Mouse (Mus musculus) E14TG2a.4 (cell line): ENCODE data around the gene Gosr1.

Source experiments
- CTCF ChIP-seq: conservative IDR thresholded peaks from 2 replicates; pipeline ENCODE4 v1.5.1; 2014; ENCODE audit warnings: low read length
- NANOG ChIP-seq: IDR thresholded peaks from 2 replicates; pipeline ENCODE4 v1.6.1; 2014; ENCODE audit warnings: borderline replicate concordance, low read length, mixed read lengths
- POU5F1 ChIP-seq: IDR thresholded peaks from 2 replicates; pipeline ENCODE4 v1.6.1; 2014; ENCODE audit warnings: low read length, borderline replicate concordance

DNA sequence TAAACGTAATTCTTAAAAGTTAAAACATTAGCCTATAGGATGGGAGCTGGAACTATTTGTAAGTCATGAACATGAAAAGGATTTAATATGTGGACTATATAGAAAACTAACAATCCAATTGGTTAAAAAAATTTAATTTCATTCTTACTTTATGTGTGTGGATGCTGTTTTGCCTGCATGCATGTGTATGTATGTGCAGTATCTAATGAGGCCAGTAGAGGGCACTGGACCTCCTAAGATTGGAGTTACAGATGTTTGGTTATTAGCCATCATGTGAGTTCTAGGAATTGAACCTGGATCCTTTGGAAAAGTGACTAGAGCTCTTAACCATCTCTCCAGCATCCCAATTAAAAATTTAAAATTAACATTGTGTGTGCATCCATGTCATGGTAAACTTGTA is 25.9 kb upstream of the Gosr1 start:
- TF ChIP-seq CTCF (peak; percentile 86), NANOG (no peak), POU5F1 (no peak)
